Mouse (Mus musculus) neural tube, embryonic 15.5 days (tissue): Measurements from ENCODE around the gene Cd209g. TPM values are rescaled to one million over a fixed set of nuclear protein-coding genes. Genes with fewer than 3 reads are reported as not detected.
A peak's percentile ranks its signal among the peaks of the same experiment; 100 is the strongest.
"Not testable (repeated sequence)": the region's sequence is repeated elsewhere in the genome, so short reads cannot be mapped to it uniquely, and the experiment has no call there.

Experiments
- ATAC-seq: fragments of 200-750 bp; cut with Nextera tagmentation; 2 replicates; pipeline ENCODE4 v1.8.0; 2017; ENCODE audit warnings: mild to moderate bottlenecking, moderate TSS enrichment, moderate library complexity; ENCODE audit not compliant: low FRiP score
- H3K27ac ChIP-seq: fragments of 300-500 bp; sonication (generic); replicated peaks from 2 replicates; pipeline ENCODE4 v1.5.1; 2015; ENCODE audit warnings: mild to moderate bottlenecking, inconsistent platforms
- H3K27me3 ChIP-seq: fragments of 300-500 bp; sonication (generic); replicated peaks from 2 replicates; pipeline ENCODE4 v1.6.1; 2015; ENCODE audit warnings: inconsistent platforms
- H3K36me3 ChIP-seq: fragments of 300-500 bp; sonication (generic); 2 replicates; pipeline ENCODE4 v1.6.1; 2015; ENCODE audit warnings: inconsistent platforms
- H3K4me1 ChIP-seq: fragments of 300-500 bp; sonication (generic); 2 replicates; pipeline ENCODE4 v1.6.1; 2015; ENCODE audit warnings: inconsistent platforms
- H3K4me2 ChIP-seq: fragments of 300-500 bp; sonication (generic); 2 replicates; pipeline ENCODE4 v1.6.1; 2015; ENCODE audit warnings: inconsistent platforms, mild to moderate bottlenecking, moderate library complexity
- H3K4me3 ChIP-seq: fragments of 300-500 bp; sonication (generic); replicated peaks from 2 replicates; pipeline ENCODE4 v1.5.1; 2015; ENCODE audit warnings: mild to moderate bottlenecking, inconsistent platforms
- H3K9ac ChIP-seq: fragments of 300-500 bp; sonication (generic); replicated peaks from 2 replicates; pipeline ENCODE4 v1.6.1; 2015; ENCODE audit warnings: mild to moderate bottlenecking, inconsistent platforms
- H3K9me3 ChIP-seq: fragments of 300-500 bp; sonication (generic); replicated peaks from 2 replicates; pipeline ENCODE4 v1.6.1; 2016; ENCODE audit warnings: inconsistent platforms
- WGBS: fragments of 180-500 bp; shearing (Covaris S2); methylation state at CpG from one replicate; pipeline ENCODE4 v1.1.7; 2015; ENCODE audit warnings: mixed read lengths; 5-methylcytosine and 5-hydroxymethylcytosine counted together
- polyA plus RNA-seq: library from polyadenylated mRNA; unstranded; fragments of >200 nt; fragmentation: Nextera tagmentation; extraction: Ambion mirVana; gene quantifications from 2 replicates; pipeline ENCODE4 v1.2.1, GENCODE M21; 2015

The Cd209g gene
- polyA plus RNA-seq, result not detected in 2 replicates

- no peaks in the 10 kb centered on the region for H3K4me1 ChIP-seq
- H3K27ac ChIP-seq, result no peak within 1 kb of the TSS
- no peaks in the 10 kb centered on the region for H3K36me3 ChIP-seq
- ATAC-seq, result no peak
- no peak within 1 kb of the TSS for H3K4me3 ChIP-seq
- no peak within 1 kb of the TSS for H3K9ac ChIP-seq
- H3K27me3 ChIP-seq, result no peaks in the 10 kb centered on the region; the same call in 1 of the 2 replicates
- H3K4me2 ChIP-seq, result no peak within 1 kb of the TSS
- WGBS, result 91% methylated on average over 10 of the region's 10 CpGs
- H3K9me3 ChIP-seq, result no peaks in the 10 kb centered on the region
Observed at GRCm38 (mm10) chr8:4133798-4134197, at the start of gene Cd209g. Cd209g (plus strand) TSS chr8:4134098.

GRCm38 (mm10) chr8:4087180-4087722 is 46.6 kb upstream of the Cd209g start:
- ATAC-seq, H3K27me3 ChIP-seq, H3K4me2 ChIP-seq, H3K4me1 ChIP-seq, H3K27ac ChIP-seq, H3K4me3 ChIP-seq, H3K36me3 ChIP-seq, H3K9me3 ChIP-seq, H3K9ac ChIP-seq: not testable (repeated sequence)
- WGBS, result 42% methylated on average over 33 of the region's 33 CpGs

- not testable (repeated sequence) for H3K36me3 ChIP-seq, H3K4me3 ChIP-seq, H3K27ac ChIP-seq, H3K27me3 ChIP-seq, H3K9me3 ChIP-seq, H3K9ac ChIP-seq, ATAC-seq, H3K4me2 ChIP-seq, H3K4me1 ChIP-seq
- 92% methylated on average over 3 of the region's 3 CpGs for WGBS
Observed at GRCm38 (mm10) chr8:4088514-4088913, 45.4 kb upstream of the Cd209g start.

- WGBS, result 88% methylated on average over 2 of the region's 2 CpGs
- H3K4me3 ChIP-seq, H3K36me3 ChIP-seq, H3K4me1 ChIP-seq, ATAC-seq, H3K9ac ChIP-seq, H3K4me2 ChIP-seq, H3K27ac ChIP-seq, H3K27me3 ChIP-seq, H3K9me3 ChIP-seq: not testable (repeated sequence)
Observed at GRCm38 (mm10) chr8:4105735-4106134, 28.2 kb upstream of the Cd209g start, which contains the start of gene Cd209f. Cd209f (minus strand) TSS chr8:4105835.

- Histone ChIP-seq H3K4me1 (no peaks in the 10 kb centered on the region), H3K9ac (no peak overlapping the region), H3K9me3 (no peaks in the 10 kb centered on the region), H3K27me3 (peaks cover 4% of the 10 kb centered on the region; the same call in 1 of the 2 replicates), H3K27ac (no peak overlapping the region), H3K4me2 (peak overlapping the region; percentile 44), H3K4me3 (0 out of 2 replicates have a peak overlapping the region, but pooled peaks have one; percentile 5), H3K36me3 (no peaks in the 10 kb centered on the region)
- peak; percentile 85 for ATAC-seq
- 14% methylated on average over 12 of the region's 12 CpGs for WGBS
Observed at GRCm38 (mm10) chr8:4139660-4140646, 6.1 kb downstream of the Cd209g start.

GRCm38 (mm10) chr8:4141721-4142120 is 7.8 kb downstream of the Cd209g start:
- ATAC-seq, result no peak
- Histone ChIP-seq H3K36me3 (no peaks in the 10 kb centered on the region), H3K9ac (no peak overlapping the region), H3K27ac (no peak overlapping the region), H3K4me1 (no peaks in the 10 kb centered on the region), H3K4me3 (no peak overlapping the region), H3K4me2 (no peak overlapping the region), H3K9me3 (no peaks in the 10 kb centered on the region), H3K27me3 (peaks cover 4% of the 10 kb centered on the region; the same call in 1 of the 2 replicates)
- WGBS, result 61% methylated on average over 3 of the region's 3 CpGs

GRCm38 (mm10) chr8:4147272-4147671 is 13.4 kb downstream of the Cd209g start:
- Histone ChIP-seq H3K9me3 (peaks cover 5% of the 10 kb centered on the region), H3K4me3 (no peak overlapping the region), H3K9ac (no peak overlapping the region), H3K27me3 (no peaks in the 10 kb centered on the region), H3K27ac (no peak overlapping the region), H3K4me2 (no peak overlapping the region), H3K4me1 (no peaks in the 10 kb centered on the region), H3K36me3 (no peaks in the 10 kb centered on the region)
- no peak for ATAC-seq
- WGBS, result 35% methylated on average over 1 of the region's 1 CpGs

GRCm38 (mm10) chr8:4154878-4155277 is 21.0 kb downstream of the Cd209g start:
- no peak for ATAC-seq
- no peaks in the 10 kb centered on the region for H3K27me3 ChIP-seq
- no peaks in the 10 kb centered on the region for H3K4me1 ChIP-seq
- H3K4me3 ChIP-seq, result no peak overlapping the region
- peaks cover 5% of the 10 kb centered on the region for H3K9me3 ChIP-seq
- H3K9ac ChIP-seq, result no peak overlapping the region
- no peaks in the 10 kb centered on the region for H3K36me3 ChIP-seq
- H3K27ac ChIP-seq, result no peak overlapping the region
- H3K4me2 ChIP-seq, result no peak overlapping the region

- peaks cover 11% of the 10 kb centered on the region for H3K4me1 ChIP-seq
- no peak overlapping the region for H3K27ac ChIP-seq
- ATAC-seq, result no peak
- no peaks in the 10 kb centered on the region for H3K27me3 ChIP-seq
- 59% methylated on average over 4 of the region's 4 CpGs for WGBS
- H3K4me2 ChIP-seq, result no peak overlapping the region
- H3K9me3 ChIP-seq, result no peaks in the 10 kb centered on the region
- no peaks in the 10 kb centered on the region for H3K36me3 ChIP-seq
- H3K9ac ChIP-seq, result no peak overlapping the region
- no peak overlapping the region for H3K4me3 ChIP-seq
Observed at GRCm38 (mm10) chr8:4162786-4163185, 28.9 kb downstream of the Cd209g start.

GRCm38 (mm10) chr8:4165176-4165851 is 31.4 kb downstream of the Cd209g start:
- Histone ChIP-seq H3K36me3 (no peaks in the 10 kb centered on the region; the same call in 1 of the 2 replicates), H3K9me3 (no peaks in the 10 kb centered on the region), H3K27me3 (no peaks in the 10 kb centered on the region), H3K27ac (peak overlapping the region; percentile 89), H3K9ac (peak overlapping the region; percentile 62), H3K4me1 (peaks cover 36% of the 10 kb centered on the region), H3K4me3 (peak overlapping the region; percentile 94), H3K4me2 (peak overlapping the region; percentile 60)
- WGBS, result 6% methylated on average over 13 of the region's 13 CpGs
- no peak for ATAC-seq

GRCm38 (mm10) chr8:4165852-4166751 is 32.2 kb downstream of the Cd209g start, which contains the start of gene Evi5l:
Evi5l (plus strand) TSS chr8:4166567.
- ATAC-seq, result peak; percentile 97
- Histone ChIP-seq H3K9ac (peak within 1 kb of the TSS; percentile 95), H3K4me1 (peaks cover 42% of the 10 kb centered on the region), H3K4me3 (peak within 1 kb of the TSS; percentile 94), H3K36me3 (no peaks in the 10 kb centered on the region; the same call in 1 of the 2 replicates), H3K9me3 (no peaks in the 10 kb centered on the region), H3K27ac (peak within 1 kb of the TSS; percentile 89), H3K4me2 (peak within 1 kb of the TSS; percentile 62), H3K27me3 (no peaks in the 10 kb centered on the region)
- 1% methylated on average over 51 of the region's 51 CpGs for WGBS
